Mouse (Mus musculus) kidney, adult 8-10 months (tissue): Measurements from ENCODE around the gene Cers2.
"Not testable (repeated sequence)": the region's sequence is repeated elsewhere in the genome, so short reads cannot be mapped to it uniquely, and the experiment has no call there.

Experiments
- DNase-seq, 2 experiments: peaks; one replicate each; pipeline ENCODE4 v3.0.0; 2022

Cers2 gene

GRCm38 (mm10) chr3:95319701-95320625, 5.4 kb downstream of the Cers2 start:
- DNase-seq: no peak

GRCm38 (mm10) chr3:95323429-95323828, 8.8 kb downstream of the Cers2 start:
- no peak for DNase-seq

GRCm38 (mm10) chr3:95324454-95325144, 10.0 kb downstream of the Cers2 start:
- no peak for DNase-seq

GRCm38 (mm10) chr3:95328803-95329404, 14.3 kb downstream of the Cers2 start:
- no peak for DNase-seq

- no peak for DNase-seq
Observed at GRCm38 (mm10) chr3:95331528-95331927, 16.9 kb downstream of the Cers2 start.

GRCm38 (mm10) chr3:95337345-95337744, 22.8 kb downstream of the Cers2 start:
- no peak for DNase-seq

GRCm38 (mm10) chr3:95338251-95338650, 23.7 kb downstream of the Cers2 start:
- DNase-seq: no peak

GRCm38 (mm10) chr3:95343356-95344000, 28.9 kb downstream of the Cers2 start:
- not testable (repeated sequence) for DNase-seq

GRCm38 (mm10) chr3:95346454-95346853, 31.9 kb downstream of the Cers2 start:
- DNase-seq: no peak

GRCm38 (mm10) chr3:95348343-95348742, 33.8 kb downstream of the Cers2 start:
- DNase-seq: not testable (repeated sequence)

GRCm38 (mm10) chr3:95349491-95349890, 34.9 kb downstream of the Cers2 start:
- DNase-seq: peak; percentile 15 to 52

- not testable (repeated sequence) for DNase-seq
Observed at GRCm38 (mm10) chr3:95355911-95356544, 41.4 kb downstream of the Cers2 start.

GRCm38 (mm10) chr3:95356701-95357449, 42.3 kb downstream of the Cers2 start, which contains the start of gene Setdb1:
Setdb1 (minus strand) TSS chr3:95357202.
- peak; percentile 92 to 95 for DNase-seq

- no peak for DNase-seq
Observed at GRCm38 (mm10) chr3:95357746-95358145, 43.2 kb downstream of the Cers2 start.

- not testable (repeated sequence) for DNase-seq
Observed at GRCm38 (mm10) chr3:95360276-95360675, 45.7 kb downstream of the Cers2 start.

- no peak for DNase-seq
Observed at GRCm38 (mm10) chr3:95370101-95370500, 55.5 kb downstream of the Cers2 start.
